8 mouse cellular contexts compared by ENCODE assay signal in genomic region chr8:57409779-57410472, GRCm38 (mm10). TPM values are rescaled to one million over a fixed set of nuclear protein-coding genes. Genes with fewer than 3 reads are reported as not detected.
DNase-seq lines count a peak whose midpoint lies in the region; ATAC-seq and TF ChIP-seq lines count a peak whose summit lies in the region.
"Had no signal": no experiment of that assay in that cellular context is flagged by ENCODE, and none has a peak within 500 bp of the region (broad histone marks: within the 10 kb centered on the region; RNA-seq: fewer than 3 reads in every experiment).

No protein-coding gene starts in this region.

- H3K27ac ChIP-seq in lung, embryonic 15.5 days, result no peak overlapping the region
- peak overlapping the region; percentile 38 for H3K27ac ChIP-seq in forebrain, embryonic 15.5 days (replicated peaks)
- H3K27ac ChIP-seq in limb, embryonic 12.5 days, result no peak overlapping the region
- H3K27ac ChIP-seq in stomach, postnatal 0 days (replicated peaks), result peak overlapping the region; percentile 45

- TF ChIP-seq EP300 in stomach, postnatal 0 days (optimal IDR thresholded peaks at IDR 0.05), result peak; percentile 68

- WGBS in lung, embryonic 15.5 days, result 32% methylated on average over 15 of the region's 15 CpGs
- WGBS in forebrain, embryonic 15.5 days, result 11% methylated on average over 15 of the region's 15 CpGs
- 25% methylated on average over 15 of the region's 15 CpGs for WGBS in limb, embryonic 12.5 days
- 33% methylated on average over 15 of the region's 15 CpGs for WGBS in stomach, postnatal 0 days

- H3K27me3 ChIP-seq in lung, embryonic 15.5 days, result peaks cover 24% of the 10 kb centered on the region
- no peaks in the 10 kb centered on the region for H3K27me3 ChIP-seq in forebrain, embryonic 15.5 days
- H3K27me3 ChIP-seq in limb, embryonic 12.5 days, result peaks cover 30% of the 10 kb centered on the region
- no peaks in the 10 kb centered on the region for H3K27me3 ChIP-seq in stomach, postnatal 0 days (ENCODE audit: control insufficient read depth, insufficient read depth, low read length)

- DNase-seq in lung, postnatal 10 days, result no peak
- DNase-seq in stomach, postnatal 0 days (ENCODE audit: low spot score), result peak; percentile 35
- no peak for DNase-seq in spleen, postnatal 36 days (ENCODE audit: low spot score in 2 of 2)
- DNase-seq in T-cell, adult 2 months (ENCODE audit: low spot score), result no peak
- DNase-seq: layer of hippocampus, postnatal 36 days had no signal

- no peaks in the 10 kb centered on the region for H3K4me1 ChIP-seq in lung, embryonic 15.5 days
- H3K4me1 ChIP-seq in forebrain, embryonic 15.5 days, result peaks cover 17% of the 10 kb centered on the region
- H3K4me1 ChIP-seq in limb, embryonic 12.5 days (replicated peaks), result peaks cover 21% of the 10 kb centered on the region
- no peaks in the 10 kb centered on the region for H3K4me1 ChIP-seq in stomach, postnatal 0 days (replicated peaks; ENCODE audit: control insufficient read depth, insufficient read depth)

- H3K9me3 ChIP-seq in lung, embryonic 15.5 days, result no peaks in the 10 kb centered on the region
- no peaks in the 10 kb centered on the region for H3K9me3 ChIP-seq in forebrain, embryonic 15.5 days
- H3K9me3 ChIP-seq in limb, embryonic 12.5 days, result no peaks in the 10 kb centered on the region
- no peaks in the 10 kb centered on the region for H3K9me3 ChIP-seq in stomach, postnatal 0 days (ENCODE audit: control insufficient read depth, low read length)

- no peak overlapping the region for H3K9ac ChIP-seq in lung, embryonic 15.5 days
- H3K9ac ChIP-seq in forebrain, embryonic 15.5 days (replicated peaks), result peak overlapping the region; percentile 22
- no peak overlapping the region for H3K9ac ChIP-seq in limb, embryonic 12.5 days (replicated peaks)
- H3K9ac ChIP-seq in stomach, postnatal 0 days (ENCODE audit: low read length), result no peak overlapping the region

- no peak for TF ChIP-seq CTCF in stomach, postnatal 0 days (IDR thresholded peaks at IDR 0.05; ENCODE audit: low read depth)

- H3K4me3 ChIP-seq in lung, embryonic 15.5 days, result no peak overlapping the region
- peak overlapping the region; percentile 26 for H3K4me3 ChIP-seq in forebrain, embryonic 15.5 days
- H3K4me3 ChIP-seq in limb, embryonic 12.5 days (replicated peaks), result peak overlapping the region; percentile 30
- peak overlapping the region; percentile 18; the same call in 1 of the 2 replicates for H3K4me3 ChIP-seq in stomach, postnatal 0 days (ENCODE audit: low read depth, low read length)

- ATAC-seq in lung, embryonic 15.5 days (ENCODE audit: borderline replicate concordance, extremely low read depth, low FRiP score, low TSS enrichment), result no peak
- ATAC-seq in forebrain, embryonic 15.5 days (replicated peaks), result peak; percentile 44; the same call in 1 of the 2 replicates
- ATAC-seq in limb, embryonic 12.5 days (ENCODE audit: insufficient number of reproducible peaks, insufficient read depth, low FRiP score, low TSS enrichment, low read depth), result no peak
- peak; percentile 59 for ATAC-seq in stomach, postnatal 0 days (ENCODE audit: low FRiP score, low TSS enrichment)

- H3K4me2 ChIP-seq in lung, embryonic 15.5 days, result peak overlapping the region; percentile 19; the same call in 1 of the 2 replicates
- peak overlapping the region; percentile 46 for H3K4me2 ChIP-seq in forebrain, embryonic 15.5 days (replicated peaks)
- peak overlapping the region; percentile 56 for H3K4me2 ChIP-seq in limb, embryonic 12.5 days
- peak overlapping the region; percentile 44 for H3K4me2 ChIP-seq in stomach, postnatal 0 days (replicated peaks; ENCODE audit: low read depth)

- H3K36me3 ChIP-seq in lung, embryonic 15.5 days, result no peaks in the 10 kb centered on the region
- H3K36me3 ChIP-seq in forebrain, embryonic 15.5 days, result no peaks in the 10 kb centered on the region
- no peaks in the 10 kb centered on the region for H3K36me3 ChIP-seq in limb, embryonic 12.5 days
- no peaks in the 10 kb centered on the region for H3K36me3 ChIP-seq in stomach, postnatal 0 days (ENCODE audit: control insufficient read depth, insufficient read depth, low read length)

RNA-seq across cellular contexts. Expression of gene Scrg1, which starts 45.8 kb away (rescaled TPM):
- polyA plus RNA-seq in lung, embryonic 15.5 days (2015; fragmentation: Nextera tagmentation; extraction: Ambion mirVana), result 0.97 and 1.8 TPM in 2 replicates
- 14.2 and 14.8 TPM in 2 replicates for polyA plus RNA-seq in forebrain, embryonic 15.5 days (2015; fragmentation: Nextera tagmentation; extraction: Ambion mirVana)
- 3.9 and 4.4 TPM in 2 replicates for polyA plus RNA-seq in limb, embryonic 12.5 days (2016; fragmentation: Nextera tagmentation; extraction: Ambion mirVana)
- 0.65 and 0.98 TPM in 2 replicates for polyA plus RNA-seq in stomach, postnatal 0 days (2015; fragmentation: Nextera tagmentation; extraction: Ambion mirVana)

Comparison
In these comparisons a context has a peak if more than half of its experiments do, and no peak if none do; other contexts are left out.
1. ATAC-seq: peak in forebrain, embryonic 15.5 days (single experiment) and stomach, postnatal 0 days (single experiment); none in lung, embryonic 15.5 days (single experiment) and limb, embryonic 12.5 days (single experiment).
2. H3K27ac ChIP-seq: peak in forebrain, embryonic 15.5 days (single experiment) and stomach, postnatal 0 days (single experiment); none in lung, embryonic 15.5 days (single experiment) and limb, embryonic 12.5 days (single experiment).
3. Peak in every context shown above with its lines, with median percentiles within 50 percentile points of each other: H3K4me2 ChIP-seq.